Mouse (Mus musculus): ENCODE measurements at regions not wholly inside any gene's neighbourhood (a gene's known extent, or its start where the extent isn't known, plus 50 kb on each side); places are given as distances from the start of the nearest gene placed in this dataset.

- TF ChIP-seq CTCF (IDR thresholded peaks at IDR 0.05; ENCODE audit: insufficient read depth, low read depth, low read length), result no peak
- TF ChIP-seq POLR2A (IDR thresholded peaks at IDR 0.05; ENCODE audit: insufficient read depth, low read depth, low read length), result no peak
These were observed 172.5 kb upstream of the Mctp2 start for GRCm38 (mm10) chr7:72478936-72479335.
